In genomic region chr14:30888271-30888732, GRCm38 (mm10) we compare ENCODE assay signal across 8 mouse cellular contexts. TPM values are rescaled to one million over a fixed set of nuclear protein-coding genes. Genes with fewer than 3 reads are reported as not detected.
DNase-seq lines count a peak whose midpoint lies in the region; ATAC-seq lines count a peak whose summit lies in the region.
"Had no signal": no experiment of that assay in that cellular context is flagged by ENCODE, and none has a peak within 500 bp of the region (broad histone marks: within the 10 kb centered on the region; RNA-seq: fewer than 3 reads in every experiment).

No protein-coding gene starts in this region.

- no peaks in the 10 kb centered on the region for H3K36me3 ChIP-seq in heart, embryonic 16.5 days (ENCODE audit: control insufficient read depth, insufficient read depth)
- no peaks in the 10 kb centered on the region for H3K36me3 ChIP-seq in limb, embryonic 15.5 days

- H3K27me3 ChIP-seq in heart, embryonic 16.5 days (ENCODE audit: control insufficient read depth, insufficient read depth, low read length), result no peaks in the 10 kb centered on the region; the same call in 1 of the 2 replicates
- no peaks in the 10 kb centered on the region for H3K27me3 ChIP-seq in limb, embryonic 15.5 days

- H3K4me1 ChIP-seq in heart, embryonic 16.5 days (ENCODE audit: control insufficient read depth, insufficient read depth, low read length), result peaks cover 6% of the 10 kb centered on the region; the same call in 1 of the 2 replicates
- H3K4me1 ChIP-seq in limb, embryonic 15.5 days, result peaks cover 7% of the 10 kb centered on the region

- peak overlapping the region; percentile 36; the same call in 1 of the 2 replicates for H3K4me2 ChIP-seq in heart, embryonic 16.5 days (ENCODE audit: low read depth, low read length)
- H3K4me2 ChIP-seq in limb, embryonic 15.5 days, result peak overlapping the region; percentile 27

- no peaks in the 10 kb centered on the region for H3K9me3 ChIP-seq in heart, embryonic 16.5 days (replicated peaks; ENCODE audit: control insufficient read depth, low read length)
- H3K9me3 ChIP-seq in limb, embryonic 15.5 days, result no peaks in the 10 kb centered on the region

- 9% methylated on average over 9 of the region's 9 CpGs for WGBS in heart, embryonic 16.5 days
- 11% methylated on average over 9 of the region's 9 CpGs for WGBS in limb, embryonic 15.5 days

- peak; percentile 43; the same call in 1 of the 2 replicates for ATAC-seq in heart, embryonic 16.5 days (replicated peaks; ENCODE audit: extremely low read depth, insufficient read depth, low FRiP score)
- ATAC-seq in limb, embryonic 15.5 days (ENCODE audit: insufficient number of reproducible peaks, low FRiP score, low TSS enrichment, low read depth), result no peak

- H3K4me3 ChIP-seq in heart, embryonic 16.5 days (ENCODE audit: low read length), result no peak overlapping the region
- H3K4me3 ChIP-seq in limb, embryonic 15.5 days, result no peak overlapping the region

- H3K27ac ChIP-seq in heart, embryonic 16.5 days (ENCODE audit: low read length), result no peak overlapping the region
- no peak overlapping the region for H3K27ac ChIP-seq in limb, embryonic 15.5 days

- H3K9ac ChIP-seq in heart, embryonic 16.5 days (ENCODE audit: low read length), result no peak overlapping the region
- no peak overlapping the region for H3K9ac ChIP-seq in limb, embryonic 15.5 days

- peak; percentile 42 for DNase-seq in urinary bladder, postnatal 25 days (ENCODE audit: low spot score)
- DNase-seq in urinary bladder, postnatal 10 days (ENCODE audit: low spot score), result no peak
- DNase-seq in cerebellum, adult 9-10 months, result peak; percentile 67
- peak; percentile 69 for DNase-seq in ovary, postnatal 14 days (ENCODE audit: low spot score)
- no peak for DNase-seq in left cerebral cortex, adult 9 months (ENCODE audit: low spot score in 2 of 2)

RNA-seq across cellular contexts. Expression of gene Itih4, which starts 2.0 kb away (rescaled TPM):
- 0.38 and 0.41 TPM in 2 replicates for polyA plus RNA-seq in heart, embryonic 16.5 days (2015; fragmentation: Nextera tagmentation; extraction: Ambion mirVana)
- 0.09 and 0.28 TPM in 2 replicates for polyA plus RNA-seq in limb, embryonic 15.5 days (2015; fragmentation: Nextera tagmentation; extraction: Ambion mirVana)
- polyA plus RNA-seq: small intestine, adult 2 months had no signal

RNA-seq across cellular contexts. Expression of gene Mustn1, which starts 9.3 kb away (rescaled TPM):
- polyA plus RNA-seq in heart, embryonic 16.5 days (2015; fragmentation: Nextera tagmentation; extraction: Ambion mirVana), result 4.6 and 5.6 TPM in 2 replicates
- 20.0 and 42.6 TPM in 2 replicates for polyA plus RNA-seq in limb, embryonic 15.5 days (2015; fragmentation: Nextera tagmentation; extraction: Ambion mirVana)

RNA-seq across cellular contexts. Expression of gene Itih3, which starts 35.3 kb away (rescaled TPM):
- polyA plus RNA-seq in heart, embryonic 16.5 days (2015; fragmentation: Nextera tagmentation; extraction: Ambion mirVana), result 1.1 and 1.5 TPM in 2 replicates
- polyA plus RNA-seq in limb, embryonic 15.5 days (2015; fragmentation: Nextera tagmentation; extraction: Ambion mirVana), result 0.42 and 1.4 TPM in 2 replicates

RNA-seq across cellular contexts. Expression of gene Itih1, which starts 54.8 kb away (rescaled TPM):
- 0.05 and 0.10 TPM in 2 replicates for polyA plus RNA-seq in heart, embryonic 16.5 days (2015; fragmentation: Nextera tagmentation; extraction: Ambion mirVana)
- polyA plus RNA-seq in limb, embryonic 15.5 days (2015; fragmentation: Nextera tagmentation; extraction: Ambion mirVana), result 0.20 TPM in 1 of 2 replicates, not detected in the other
- polyA plus RNA-seq: small intestine, adult 2 months had no signal

Comparison
In these comparisons a context has a peak if more than half of its experiments do, and no peak if none do; other contexts are left out.
1. DNase-seq: peak in urinary bladder, postnatal 25 days (single experiment), cerebellum, adult 9-10 months (single experiment) and ovary, postnatal 14 days (single experiment); none in urinary bladder, postnatal 10 days (single experiment) and left cerebral cortex, adult 9 months (0 of 2).